Mouse (Mus musculus): ENCODE data around the gene Ugt2b37. TPM values are rescaled to one million over a fixed set of nuclear protein-coding genes. Genes with fewer than 3 reads are reported as not detected.

The Ugt2b37 gene
- polyA plus RNA-seq, 1 experiment from 2014 or later, result not detected

Other genes starting within 250 kb of the Ugt2b37 start
- gene Ugt2b36, start 162.2 kb downstream of the Ugt2b37 start, polyA plus RNA-seq (2014; fragmentation: Nextera tagmentation; extraction: Ambion mirVana), result not detected in 2 replicates
- not detected in 2 replicates for gene Ugt2b5, start 114.5 kb downstream of the Ugt2b37 start, polyA plus RNA-seq (2014; fragmentation: Nextera tagmentation; extraction: Ambion mirVana)
- gene Ugt2a3, start 82.4 kb upstream of the Ugt2b37 start, polyA plus RNA-seq (2014; fragmentation: Nextera tagmentation; extraction: Ambion mirVana), result not detected in 2 replicates
- not detected in 2 replicates for gene Ugt2b38, start 169.4 kb upstream of the Ugt2b37 start, polyA plus RNA-seq (2014; fragmentation: Nextera tagmentation; extraction: Ambion mirVana)
- not detected in 2 replicates for gene Ugt2a2, start 227.5 kb upstream of the Ugt2b37 start, polyA plus RNA-seq (2014; fragmentation: Nextera tagmentation; extraction: Ambion mirVana)
- not detected in 2 replicates for gene Gm43638, start 232.0 kb upstream of the Ugt2b37 start, polyA plus RNA-seq (2014; fragmentation: Nextera tagmentation; extraction: Ambion mirVana)
- gene Ugt2a1, start 236.1 kb upstream of the Ugt2b37 start, polyA plus RNA-seq (2014; fragmentation: Nextera tagmentation; extraction: Ambion mirVana), result 0.70 and 1.6 TPM in 2 replicates